Mouse (Mus musculus): ENCODE data around the gene H2afz. TPM values are rescaled to one million over a fixed set of nuclear protein-coding genes. Genes with fewer than 3 reads are reported as not detected.

Gene H2afz
- 1,813 and 2,026 TPM in 2 replicates for polyA plus RNA-seq (2016; fragmentation: Nextera tagmentation; extraction: Ambion mirVana)

DNA sequence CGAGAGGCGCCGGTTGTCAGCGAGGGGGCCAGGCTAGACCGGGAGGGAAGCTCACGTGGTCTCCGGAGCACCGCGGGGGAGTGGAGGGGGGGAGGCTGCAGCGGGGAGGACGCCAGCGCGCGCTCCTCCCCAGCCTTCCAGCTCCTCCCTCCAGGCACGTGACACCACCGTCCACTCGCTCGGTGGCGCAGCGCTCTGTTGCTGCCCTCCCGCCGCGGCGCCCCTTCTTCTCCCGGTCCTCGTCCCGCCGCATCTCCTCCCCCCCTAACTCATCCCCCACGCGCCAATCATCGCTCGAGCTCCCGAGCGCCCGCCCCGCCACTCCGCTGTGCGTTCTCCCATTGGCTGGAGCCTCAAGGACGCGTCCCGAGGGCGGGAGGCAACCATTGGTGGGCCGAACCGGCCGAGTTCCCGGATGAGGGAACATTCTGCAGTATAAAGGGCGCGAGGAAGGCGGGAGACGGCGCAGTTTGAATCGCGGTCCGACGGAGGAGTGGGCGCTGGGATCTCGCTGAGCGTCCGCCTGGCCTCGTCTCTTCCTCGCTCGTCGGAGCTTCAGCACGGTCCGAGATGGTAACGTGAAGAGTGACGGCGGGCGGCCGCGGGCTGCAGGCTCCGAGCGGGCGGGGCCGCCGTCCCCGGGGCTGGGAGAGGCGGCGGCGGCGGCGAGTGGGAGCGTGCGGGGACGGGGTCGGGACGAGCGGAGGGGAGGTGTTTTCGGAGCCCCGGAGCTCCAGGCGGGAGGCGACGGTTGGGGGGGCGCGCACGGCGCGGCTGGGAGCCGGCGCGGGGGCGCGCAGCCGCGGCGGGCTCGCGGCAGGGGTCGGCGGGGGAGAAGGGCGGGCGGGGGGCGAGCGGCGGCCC, at the start of gene H2afz:
Gene H2afz (plus strand): TSS at position 364 of the 864 bp plus-strand sequence.
- ATAC-seq (ENCODE audit: low FRiP score, low read depth) = peak; percentile 93
- Histone ChIP-seq H3K9ac (peak within 1 kb of the TSS; percentile 91), H3K36me3 (peaks cover 5% of the 10 kb centered on the region; the same call in 1 of the 2 replicates), H3K4me2 (replicated peaks) (peak within 1 kb of the TSS; percentile 67), H3K27ac (peak within 1 kb of the TSS; percentile 94), H3K4me1 (peaks cover 12% of the 10 kb centered on the region), H3K9me3 (no peaks in the 10 kb centered on the region), H3K27me3 (replicated peaks) (no peaks in the 10 kb centered on the region), H3K4me3 (peak within 1 kb of the TSS; percentile 90)
- under 1% methylated on average over 87 of the region's 115 CpGs for WGBS

DNA sequence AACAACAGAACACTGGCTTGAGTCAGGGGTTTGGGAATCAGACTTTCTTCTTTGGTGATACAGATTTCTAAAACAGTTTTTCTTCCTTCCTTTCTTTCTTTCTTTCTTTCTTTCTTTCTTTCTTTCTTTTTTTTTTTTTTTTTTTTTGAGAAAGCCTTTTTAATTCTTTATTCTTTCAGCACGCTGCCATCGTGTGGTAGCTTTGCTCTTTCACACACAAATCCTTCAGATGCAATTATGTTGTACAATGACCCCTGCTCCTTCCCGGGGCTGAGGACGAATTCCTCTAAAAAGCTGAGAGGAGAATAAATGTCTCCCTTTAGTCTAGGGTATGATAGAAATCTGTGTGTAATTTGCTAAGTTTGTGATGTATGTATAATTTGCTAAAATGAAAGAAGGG, 45.6 kb upstream of the H2afz start:
- no peak for ATAC-seq (ENCODE audit: low FRiP score, low read depth)
- H3K27me3 ChIP-seq (replicated peaks) = no peaks in the 10 kb centered on the region
- 16% methylated on average over 4 of the region's 4 CpGs for WGBS
- no peaks in the 10 kb centered on the region for H3K4me1 ChIP-seq
- no peak overlapping the region for H3K4me3 ChIP-seq
- no peak overlapping the region for H3K4me2 ChIP-seq (replicated peaks)
- no peak overlapping the region for H3K27ac ChIP-seq
- H3K9ac ChIP-seq = no peak overlapping the region
- no peaks in the 10 kb centered on the region for H3K36me3 ChIP-seq
- no peaks in the 10 kb centered on the region for H3K9me3 ChIP-seq

DNA sequence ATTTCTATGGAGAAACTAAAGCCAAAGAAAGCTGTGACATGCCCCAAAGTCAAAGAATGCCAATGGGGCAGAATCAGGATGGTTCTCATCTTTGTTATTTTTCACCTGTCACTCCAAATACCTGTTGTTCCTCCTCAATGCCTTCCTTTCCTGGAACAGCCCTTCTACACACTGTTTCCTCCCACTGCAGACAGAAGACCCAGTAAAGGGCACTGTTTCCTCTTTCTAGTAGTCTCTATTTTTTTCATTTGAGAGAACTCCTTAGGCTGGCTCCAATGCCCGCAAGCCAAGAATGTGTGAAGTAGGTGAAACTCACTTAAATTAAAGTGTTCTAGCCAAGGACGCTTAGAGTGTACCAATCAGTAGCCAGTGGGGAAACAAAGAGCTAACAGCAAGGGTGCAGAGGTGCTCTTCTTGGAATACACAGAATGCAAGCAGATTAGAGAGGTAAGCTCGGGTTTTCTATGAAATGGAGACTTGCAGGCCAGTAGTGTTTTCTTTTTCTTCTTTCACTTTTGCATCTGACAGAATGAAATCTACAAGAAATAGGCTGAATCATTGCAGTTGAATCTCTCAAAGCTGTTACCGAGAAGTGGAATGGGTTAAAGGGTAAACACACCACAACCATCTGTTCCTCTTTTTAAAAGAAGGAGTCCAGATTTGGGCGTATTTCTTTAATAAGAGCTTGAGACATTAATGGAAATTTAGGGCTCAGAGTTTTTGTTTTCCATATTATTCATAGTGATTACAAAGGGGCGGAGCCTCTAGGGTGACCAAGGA, 43.4 kb upstream of the H2afz start:
- Histone ChIP-seq H3K9me3 (no peaks in the 10 kb centered on the region), H3K36me3 (no peaks in the 10 kb centered on the region), H3K27ac (no peak overlapping the region), H3K4me3 (no peak overlapping the region), H3K9ac (no peak overlapping the region), H3K4me1 (no peaks in the 10 kb centered on the region), H3K4me2 (replicated peaks) (no peak overlapping the region), H3K27me3 (replicated peaks) (no peaks in the 10 kb centered on the region)
- WGBS = 84% methylated on average over 6 of the region's 6 CpGs
- no peak for ATAC-seq (ENCODE audit: low FRiP score, low read depth)

DNA sequence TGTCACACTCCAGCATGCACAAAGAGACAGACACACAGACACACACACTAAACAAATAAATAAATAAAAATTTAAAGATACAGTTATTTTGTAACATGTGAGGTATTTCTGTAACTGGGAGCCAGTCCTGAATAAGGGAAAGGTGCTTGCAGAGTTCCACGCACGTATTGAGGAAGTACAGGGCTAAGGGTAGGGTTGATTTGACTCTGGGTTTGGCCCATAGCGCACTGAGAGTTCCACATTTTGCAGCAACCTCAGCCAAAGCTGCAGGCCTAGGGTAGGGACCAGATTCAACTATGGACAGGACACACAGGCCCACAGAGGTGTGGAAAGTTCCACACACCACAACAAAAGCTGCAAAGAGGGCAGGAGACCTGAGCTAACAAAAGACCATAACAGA, 41.0 kb upstream of the H2afz start:
- H3K9ac ChIP-seq = no peak overlapping the region
- no peak for ATAC-seq (ENCODE audit: low FRiP score, low read depth)
- H3K4me2 ChIP-seq (replicated peaks) = no peak overlapping the region
- H3K9me3 ChIP-seq = no peaks in the 10 kb centered on the region
- no peaks in the 10 kb centered on the region for H3K36me3 ChIP-seq
- H3K27me3 ChIP-seq (replicated peaks) = no peaks in the 10 kb centered on the region
- H3K4me1 ChIP-seq = peaks cover 6% of the 10 kb centered on the region; the same call in 1 of the 2 replicates
- WGBS = 91% methylated on average over 3 of the region's 3 CpGs
- no peak overlapping the region for H3K27ac ChIP-seq
- H3K4me3 ChIP-seq = no peak overlapping the region

DNA sequence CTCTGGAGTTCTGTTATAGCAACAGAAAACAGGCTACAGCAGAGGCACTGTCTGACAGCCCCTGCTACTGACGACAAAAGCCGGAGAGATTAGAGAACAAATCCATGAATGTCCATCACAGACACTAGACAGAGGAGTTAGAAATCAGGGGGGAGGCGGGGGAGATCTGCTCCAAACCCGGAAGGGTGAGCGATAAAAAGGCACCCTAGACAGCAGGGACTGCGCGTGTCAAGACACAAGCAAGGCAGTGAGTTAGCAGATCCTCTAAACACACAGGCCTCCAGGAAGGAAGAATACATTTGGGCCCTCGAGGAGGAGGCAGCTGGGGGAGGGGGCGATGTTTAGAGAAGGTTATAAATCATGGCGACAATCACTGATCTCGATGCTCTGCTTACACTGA, 36.6 kb upstream of the H2afz start:
- H3K4me2 ChIP-seq (replicated peaks) = peak overlapping the region; percentile 37
- no peaks in the 10 kb centered on the region for H3K36me3 ChIP-seq
- H3K9me3 ChIP-seq = no peaks in the 10 kb centered on the region
- H3K4me1 ChIP-seq = peaks cover 6% of the 10 kb centered on the region; the same call in 1 of the 2 replicates
- no peak overlapping the region for H3K4me3 ChIP-seq
- no peak overlapping the region for H3K27ac ChIP-seq
- peak; percentile 76; the same call in 1 of the 2 replicates for ATAC-seq (ENCODE audit: low FRiP score, low read depth)
- H3K27me3 ChIP-seq (replicated peaks) = no peaks in the 10 kb centered on the region
- no peak overlapping the region for H3K9ac ChIP-seq
- WGBS = 21% methylated on average over 11 of the region's 11 CpGs

DNA sequence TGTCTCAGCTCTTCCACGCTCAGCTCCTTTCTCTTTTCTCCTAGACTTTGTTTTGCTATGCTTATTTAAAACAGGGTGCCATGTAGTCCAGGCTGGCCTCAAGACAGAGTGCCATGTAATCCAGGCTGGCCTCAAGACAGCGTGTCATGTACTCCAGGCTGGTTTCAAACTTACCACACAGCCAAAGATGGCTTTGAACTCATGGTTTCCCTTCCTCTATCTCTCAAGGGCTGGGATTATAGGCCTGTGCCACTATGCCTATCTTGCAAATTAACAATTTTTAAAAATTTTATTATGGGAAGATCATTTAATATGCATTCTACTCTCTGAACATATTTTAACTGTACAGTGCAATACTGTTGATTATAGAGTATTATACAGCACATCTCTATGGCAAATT, 33.1 kb upstream of the H2afz start:
- Histone ChIP-seq H3K9me3 (no peaks in the 10 kb centered on the region), H3K36me3 (no peaks in the 10 kb centered on the region), H3K4me2 (replicated peaks) (no peak overlapping the region), H3K4me3 (no peak overlapping the region), H3K27ac (no peak overlapping the region), H3K4me1 (peaks cover 6% of the 10 kb centered on the region; the same call in 1 of the 2 replicates), H3K27me3 (replicated peaks) (no peaks in the 10 kb centered on the region), H3K9ac (no peak overlapping the region)
- ATAC-seq (ENCODE audit: low FRiP score, low read depth) = no peak
- WGBS = 94% methylated on average over 2 of the region's 2 CpGs

DNA sequence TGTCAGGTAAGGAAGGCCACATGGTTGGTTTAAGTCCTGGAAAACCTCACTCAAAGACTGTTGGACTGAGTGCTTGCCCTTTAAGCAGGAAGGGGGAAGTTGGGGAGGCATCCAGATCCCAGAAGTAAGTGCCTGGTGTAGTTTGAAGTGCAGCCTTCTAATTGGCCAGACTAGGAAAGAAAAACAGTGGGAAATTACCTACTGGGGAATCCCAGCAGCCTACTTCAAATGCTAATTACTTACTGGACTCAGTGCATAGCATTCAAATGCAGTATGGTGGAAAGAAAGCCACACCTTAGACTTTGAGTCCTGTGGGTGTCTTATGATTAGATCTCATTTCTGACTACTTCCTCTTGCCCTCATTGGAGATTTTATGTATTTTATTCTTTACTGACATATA, 31.2 kb upstream of the H2afz start:
- Histone ChIP-seq H3K36me3 (no peaks in the 10 kb centered on the region), H3K27ac (no peak overlapping the region), H3K4me3 (no peak overlapping the region), H3K4me2 (replicated peaks) (no peak overlapping the region), H3K4me1 (peaks cover under 1% of the 10 kb centered on the region; the same call in 1 of the 2 replicates), H3K9ac (no peak overlapping the region), H3K9me3 (no peaks in the 10 kb centered on the region), H3K27me3 (replicated peaks) (no peaks in the 10 kb centered on the region)
- ATAC-seq (ENCODE audit: low FRiP score, low read depth) = no peak

DNA sequence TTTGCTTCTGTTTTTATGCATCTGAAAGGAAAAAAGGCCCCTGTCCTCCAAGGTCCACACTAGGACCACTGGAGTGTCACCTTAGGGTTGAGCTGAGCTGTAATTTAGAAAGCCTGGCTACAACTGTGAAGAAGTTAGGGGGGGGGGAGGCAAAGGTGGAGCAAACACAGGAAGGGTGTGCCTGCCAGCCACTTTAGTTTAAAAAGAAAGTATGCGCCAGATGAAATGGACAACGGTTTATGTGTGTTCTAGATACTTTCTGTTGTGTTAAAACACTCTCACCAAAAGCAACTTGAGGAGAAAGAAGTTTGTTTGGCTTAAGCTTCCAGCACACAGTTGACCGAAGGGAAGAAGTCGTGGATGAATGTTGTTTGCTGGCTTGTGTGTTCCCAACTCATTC, 30.6 kb upstream of the H2afz start:
- Histone ChIP-seq H3K4me3 (no peak overlapping the region), H3K4me2 (replicated peaks) (no peak overlapping the region), H3K27me3 (replicated peaks) (no peaks in the 10 kb centered on the region), H3K9ac (no peak overlapping the region), H3K36me3 (no peaks in the 10 kb centered on the region), H3K9me3 (no peaks in the 10 kb centered on the region), H3K27ac (no peak overlapping the region), H3K4me1 (no peaks in the 10 kb centered on the region)
- ATAC-seq (ENCODE audit: low FRiP score, low read depth) = no peak
- WGBS = 88% methylated on average over 4 of the region's 4 CpGs

DNA sequence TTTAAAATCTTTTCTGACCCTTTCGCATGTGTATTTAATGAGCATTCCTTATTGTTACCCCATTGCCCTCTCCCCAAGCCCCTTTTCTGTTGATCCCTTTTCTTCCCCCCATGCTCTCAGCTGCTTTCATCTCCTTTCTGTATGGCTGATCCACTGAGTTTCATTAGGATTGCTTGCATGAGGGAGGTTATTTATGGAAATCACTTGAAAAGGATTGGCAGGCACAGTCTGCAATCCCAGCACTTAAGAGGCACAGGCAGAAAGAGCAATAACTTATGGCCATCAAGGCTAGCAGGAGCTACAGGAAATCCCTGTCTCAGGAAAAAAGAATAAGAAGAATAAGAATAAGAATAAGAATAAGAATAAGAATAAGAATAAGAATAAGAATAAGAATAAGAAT, 27.7 kb upstream of the H2afz start:
- no peak for ATAC-seq (ENCODE audit: low FRiP score, low read depth)
- Histone ChIP-seq H3K4me2 (replicated peaks) (no peak overlapping the region), H3K9ac (no peak overlapping the region), H3K4me1 (no peaks in the 10 kb centered on the region), H3K36me3 (no peaks in the 10 kb centered on the region), H3K27ac (no peak overlapping the region), H3K4me3 (no peak overlapping the region), H3K27me3 (replicated peaks) (no peaks in the 10 kb centered on the region), H3K9me3 (no peaks in the 10 kb centered on the region)
- 84% methylated on average over 1 of the region's 1 CpGs for WGBS

DNA sequence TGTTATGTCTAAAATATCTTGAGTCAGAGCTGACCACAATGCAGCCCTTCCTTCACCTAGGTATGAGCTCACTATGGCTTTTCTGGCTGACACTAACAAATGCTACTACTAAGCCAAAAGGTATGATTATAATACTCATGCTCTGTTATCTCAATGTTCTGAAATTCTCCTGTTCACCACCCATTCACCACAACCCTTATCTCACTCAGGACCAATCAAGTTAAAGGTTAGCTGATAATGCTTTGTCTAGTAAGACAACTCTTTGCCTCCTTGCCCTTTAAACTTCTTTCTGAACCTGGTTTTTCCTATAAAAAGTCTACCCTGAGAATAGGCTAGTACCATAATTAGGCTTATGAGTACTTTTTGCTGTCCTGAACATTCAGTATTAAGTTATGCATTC, 26.1 kb upstream of the H2afz start:
- H3K4me3 ChIP-seq = no peak overlapping the region
- no peak overlapping the region for H3K4me2 ChIP-seq (replicated peaks)
- no peak for ATAC-seq (ENCODE audit: low FRiP score, low read depth)
- no peaks in the 10 kb centered on the region for H3K27me3 ChIP-seq (replicated peaks)
- no peak overlapping the region for H3K9ac ChIP-seq
- no peak overlapping the region for H3K27ac ChIP-seq
- no peaks in the 10 kb centered on the region for H3K4me1 ChIP-seq
- no peaks in the 10 kb centered on the region for H3K36me3 ChIP-seq
- H3K9me3 ChIP-seq = no peaks in the 10 kb centered on the region

DNA sequence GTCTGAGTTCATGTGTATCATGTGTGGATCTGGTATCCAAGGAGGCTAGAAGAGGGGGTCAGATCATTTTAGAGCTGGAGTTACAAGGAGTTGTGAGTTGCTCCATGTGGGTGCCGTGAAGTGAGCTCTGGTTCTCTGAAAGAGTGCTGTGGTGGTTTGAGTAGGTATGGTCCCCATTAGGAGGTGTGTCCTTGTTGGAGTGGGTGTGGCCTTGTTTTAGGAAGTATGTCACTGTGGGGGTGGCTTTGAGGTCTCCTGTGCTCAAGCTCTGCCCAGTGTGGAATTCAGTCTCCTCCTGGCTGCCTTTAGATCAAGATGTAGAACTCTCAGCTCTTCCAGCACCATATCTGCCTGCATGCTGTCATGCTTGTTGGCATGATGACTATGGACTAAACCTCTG, 21.3 kb upstream of the H2afz start:
- Histone ChIP-seq H3K36me3 (no peaks in the 10 kb centered on the region), H3K27me3 (replicated peaks) (no peaks in the 10 kb centered on the region), H3K9ac (no peak overlapping the region), H3K4me1 (no peaks in the 10 kb centered on the region), H3K4me3 (no peak overlapping the region), H3K9me3 (no peaks in the 10 kb centered on the region), H3K4me2 (replicated peaks) (no peak overlapping the region), H3K27ac (no peak overlapping the region)
- ATAC-seq (ENCODE audit: low FRiP score, low read depth) = no peak
- WGBS = 89% methylated on average over 1 of the region's 1 CpGs

DNA sequence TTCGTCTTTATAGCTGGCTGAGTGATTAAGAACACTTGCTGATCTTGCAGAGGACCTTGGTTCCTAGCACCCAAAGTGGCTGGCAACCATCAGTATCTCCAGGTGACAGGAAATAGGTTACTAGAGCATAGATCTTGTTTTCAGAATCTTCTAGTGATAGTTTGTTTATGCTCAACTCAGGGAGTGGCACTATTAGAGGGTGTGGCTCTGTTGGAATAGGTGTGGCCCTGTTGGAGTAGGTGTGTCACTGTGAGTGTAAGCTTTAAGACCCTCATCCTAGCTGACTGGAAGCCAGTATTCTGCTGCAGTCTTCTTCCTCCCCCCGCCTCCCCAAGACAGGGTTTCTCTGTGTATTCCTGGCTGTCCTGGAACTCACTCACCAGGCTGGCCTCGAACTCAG, 20.0 kb upstream of the H2afz start:
- no peaks in the 10 kb centered on the region for H3K27me3 ChIP-seq (replicated peaks)
- no peaks in the 10 kb centered on the region for H3K9me3 ChIP-seq
- no peak overlapping the region for H3K4me2 ChIP-seq (replicated peaks)
- H3K36me3 ChIP-seq = no peaks in the 10 kb centered on the region
- WGBS = 83% methylated on average over 3 of the region's 3 CpGs
- no peak overlapping the region for H3K4me3 ChIP-seq
- no peaks in the 10 kb centered on the region for H3K4me1 ChIP-seq
- ATAC-seq (ENCODE audit: low FRiP score, low read depth) = no peak
- no peak overlapping the region for H3K9ac ChIP-seq
- no peak overlapping the region for H3K27ac ChIP-seq
